Mouse (Mus musculus): Measurements from ENCODE around the gene Phldb1. TPM values are rescaled to one million over a fixed set of nuclear protein-coding genes. Genes with fewer than 3 reads are reported as not detected.
A peak's percentile ranks its signal among the peaks of the same experiment; 100 is the strongest.
"Not testable (repeated sequence)": the region's sequence is repeated elsewhere in the genome, so short reads cannot be mapped to it uniquely, and the experiment has no call there.

Gene Phldb1
- total RNA-seq (2021), result 100 to 1,000 TPM; 132 to 141 TPM

DNA sequence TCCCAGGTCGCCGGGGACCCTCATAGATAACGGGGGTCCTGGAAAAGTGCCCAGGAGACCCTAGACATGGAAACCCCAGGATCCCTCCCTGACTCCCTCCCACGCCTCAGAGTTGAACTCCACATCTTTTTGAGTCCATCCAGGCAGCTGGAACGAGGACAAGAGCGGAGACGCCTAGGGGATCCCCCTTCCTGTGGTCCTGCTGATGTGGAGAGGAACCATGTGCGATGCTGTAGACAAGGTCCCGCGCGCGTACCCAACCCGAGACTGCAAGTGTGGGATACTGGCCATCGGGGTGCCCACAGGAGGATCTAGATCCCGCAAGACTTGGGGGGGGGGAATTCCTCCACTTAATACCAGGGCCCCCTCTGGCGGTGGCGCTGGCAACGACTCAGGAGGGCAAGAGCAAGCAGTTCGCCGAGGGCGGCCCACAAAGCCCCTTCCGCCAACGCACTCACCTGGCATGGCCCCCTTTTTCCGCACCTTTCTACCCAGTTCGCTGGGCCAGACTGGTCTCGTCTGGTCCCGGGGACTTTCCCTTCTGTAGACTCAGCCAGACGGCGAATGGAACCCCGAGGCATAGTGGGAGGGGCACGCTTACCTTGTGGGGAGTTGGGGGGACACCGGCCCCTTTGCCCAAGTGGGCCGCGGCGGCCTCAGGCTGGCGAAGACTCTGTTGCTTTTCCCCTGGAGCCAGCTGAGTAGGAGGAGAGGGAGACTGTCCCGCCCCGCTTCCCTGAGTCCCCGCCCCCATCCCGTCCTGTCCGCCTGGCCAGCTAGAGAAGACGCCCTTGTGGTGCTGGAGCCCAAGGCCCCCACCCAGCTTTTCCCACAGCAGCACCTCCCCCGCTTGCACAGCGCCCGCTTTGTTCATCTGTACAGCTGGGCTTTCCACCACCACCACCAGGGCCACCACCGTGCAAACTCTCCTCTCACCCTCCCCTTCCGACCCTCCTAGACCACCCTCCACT is at the start of gene Phldb1:
TSS of gene Phldb1 (minus strand) at position 675 of the 971 bp plus-strand sequence.
- intact Hi-C loops (cut with DNase I), result loop anchor here (10.0 kb wide), 1 partner anchor 80 kb away; no protein-coding TSS in a partner anchor
- peak; percentile 70 for DNase-seq

DNA sequence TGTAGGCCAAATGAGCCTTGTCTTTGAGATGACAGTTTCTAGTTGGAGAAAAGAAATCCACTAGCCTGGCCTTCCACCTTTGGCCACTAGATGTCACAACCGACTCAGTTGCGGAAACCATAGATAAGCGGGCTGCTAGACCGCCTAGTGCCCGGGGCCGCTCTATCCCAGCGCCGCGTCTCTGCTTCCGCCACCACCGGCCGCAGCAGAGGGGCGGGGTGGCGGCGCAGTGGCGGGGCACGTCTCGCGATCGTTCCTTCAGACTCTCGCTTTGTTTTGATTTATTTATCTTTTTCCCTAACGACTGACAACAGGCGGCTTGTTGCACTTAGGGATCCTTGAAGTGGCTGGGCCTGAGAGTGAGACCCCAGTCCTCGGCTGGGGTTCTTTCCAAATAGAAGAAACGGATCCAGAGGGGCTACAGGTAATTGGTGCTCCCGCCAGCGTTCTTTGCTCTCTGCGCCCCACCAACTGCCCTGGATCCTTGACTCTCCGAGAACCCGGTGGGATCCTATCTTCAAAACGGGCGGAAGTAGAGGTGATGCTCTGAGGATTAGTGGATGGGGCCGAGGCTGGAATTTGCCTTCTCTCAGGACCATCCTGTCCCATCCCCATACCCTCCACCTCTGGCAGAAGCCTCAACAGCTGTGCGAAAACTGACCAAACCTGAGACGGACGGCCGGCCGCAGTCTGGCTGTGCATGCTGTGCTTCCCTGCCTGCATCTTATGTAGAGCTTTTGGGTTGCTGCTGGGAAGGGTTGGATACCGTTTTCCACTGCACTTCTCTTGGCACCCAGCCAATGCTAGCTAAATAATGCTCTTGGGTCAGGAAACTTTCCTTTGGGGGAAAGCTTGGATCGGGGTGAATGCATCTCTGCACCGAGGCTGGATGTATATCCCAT is 38.0 kb upstream of the Phldb1 start:
- DNase-seq, result peak; percentile 95
- intact Hi-C loops (cut with DNase I), result no loop called here

GRCm38 (mm10) chr9:44772392-44772749 is 37.4 kb upstream of the Phldb1 start:
- no peak for DNase-seq
- intact Hi-C loops (cut with DNase I), result no loop called here

GRCm38 (mm10) chr9:44771376-44771775 is 36.4 kb upstream of the Phldb1 start:
- intact Hi-C loops (cut with DNase I), result no loop called here
- no peak for DNase-seq

DNA sequence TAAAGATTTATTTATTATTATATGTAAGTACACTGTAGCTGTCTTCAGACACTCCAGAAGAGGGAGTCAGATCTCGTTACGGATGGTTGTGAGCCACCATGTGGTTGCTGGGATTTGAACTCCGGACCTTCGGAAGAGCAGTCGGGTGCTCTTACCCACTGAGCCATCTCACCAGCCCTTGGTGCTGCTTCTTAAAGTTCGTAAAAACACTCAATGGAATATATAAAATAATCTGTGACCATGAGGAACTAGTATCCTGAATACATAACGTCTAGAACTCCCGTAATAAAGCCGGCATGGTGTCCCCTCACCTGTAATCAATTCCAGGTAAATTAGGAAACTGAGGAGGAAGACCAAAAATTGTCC is 33.0 kb upstream of the Phldb1 start:
- intact Hi-C loops (cut with DNase I); DNase-seq: not testable (repeated sequence)

- peak; percentile 88 for DNase-seq
- intact Hi-C loops (cut with DNase I), result no loop called here
Measured at GRCm38 (mm10) chr9:44767101-44768028, 32.4 kb upstream of the Phldb1 start, which contains the start of the genes Arcn1 and Ift46. Arcn1 (minus strand) TSS chr9:44767845. Ift46 (plus strand) TSS chr9:44767908.

GRCm38 (mm10) chr9:44760873-44761272 is 25.9 kb upstream of the Phldb1 start:
- no peak for DNase-seq
- intact Hi-C loops (cut with DNase I), result no loop called here

DNA sequence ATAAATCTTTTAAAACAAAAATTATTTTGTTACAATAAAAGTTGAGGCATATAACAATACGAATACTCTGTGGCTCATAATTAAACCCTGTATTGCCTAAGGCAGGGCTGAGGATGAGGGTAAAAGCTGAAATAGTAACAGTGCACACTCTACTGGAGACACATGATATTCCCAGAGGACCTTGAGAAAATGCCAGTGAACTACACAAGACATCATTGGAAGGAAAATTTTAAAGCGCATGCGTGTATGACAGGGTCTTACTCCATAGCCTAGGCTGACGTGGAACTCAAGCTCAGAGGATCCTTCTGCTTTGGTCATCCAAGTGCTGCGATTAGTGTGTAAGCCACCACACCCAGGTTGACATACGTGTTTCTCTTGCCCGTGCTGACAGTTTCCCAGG is 13.5 kb upstream of the Phldb1 start:
- no peak for DNase-seq
- intact Hi-C loops (cut with DNase I), result no loop called here

DNA sequence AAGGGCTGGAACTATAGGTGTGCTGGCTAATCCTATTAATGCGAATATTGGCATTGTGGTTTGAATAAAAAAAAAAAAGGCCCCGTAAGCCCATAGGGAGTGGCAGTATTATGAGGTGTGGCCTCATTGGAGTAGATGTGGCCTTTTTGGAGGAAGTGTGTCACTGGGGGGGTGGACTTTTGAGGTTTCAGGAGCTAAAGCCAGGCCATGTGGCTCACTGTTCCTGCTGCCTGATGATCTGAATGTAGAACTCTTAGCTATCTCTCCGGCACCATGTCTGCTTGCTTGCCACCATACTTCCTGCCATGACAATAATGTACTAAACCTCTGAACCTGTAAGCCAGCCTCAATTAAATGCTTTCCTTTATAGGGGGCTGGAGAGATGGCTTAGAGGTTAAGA is 12.3 kb upstream of the Phldb1 start:
- no peak for DNase-seq
- intact Hi-C loops (cut with DNase I), result no loop called here

- intact Hi-C loops (cut with DNase I), result no loop called here
- DNase-seq, result no peak
Measured at GRCm38 (mm10) chr9:44746666-44747065, 11.7 kb upstream of the Phldb1 start.

GRCm38 (mm10) chr9:44745371-44745770 is 10.4 kb upstream of the Phldb1 start:
- intact Hi-C loops (cut with DNase I), result no loop called here
- no peak for DNase-seq

GRCm38 (mm10) chr9:44740663-44741192 is 5.7 kb upstream of the Phldb1 start:
- intact Hi-C loops (cut with DNase I), result no loop called here
- no peak for DNase-seq

DNA sequence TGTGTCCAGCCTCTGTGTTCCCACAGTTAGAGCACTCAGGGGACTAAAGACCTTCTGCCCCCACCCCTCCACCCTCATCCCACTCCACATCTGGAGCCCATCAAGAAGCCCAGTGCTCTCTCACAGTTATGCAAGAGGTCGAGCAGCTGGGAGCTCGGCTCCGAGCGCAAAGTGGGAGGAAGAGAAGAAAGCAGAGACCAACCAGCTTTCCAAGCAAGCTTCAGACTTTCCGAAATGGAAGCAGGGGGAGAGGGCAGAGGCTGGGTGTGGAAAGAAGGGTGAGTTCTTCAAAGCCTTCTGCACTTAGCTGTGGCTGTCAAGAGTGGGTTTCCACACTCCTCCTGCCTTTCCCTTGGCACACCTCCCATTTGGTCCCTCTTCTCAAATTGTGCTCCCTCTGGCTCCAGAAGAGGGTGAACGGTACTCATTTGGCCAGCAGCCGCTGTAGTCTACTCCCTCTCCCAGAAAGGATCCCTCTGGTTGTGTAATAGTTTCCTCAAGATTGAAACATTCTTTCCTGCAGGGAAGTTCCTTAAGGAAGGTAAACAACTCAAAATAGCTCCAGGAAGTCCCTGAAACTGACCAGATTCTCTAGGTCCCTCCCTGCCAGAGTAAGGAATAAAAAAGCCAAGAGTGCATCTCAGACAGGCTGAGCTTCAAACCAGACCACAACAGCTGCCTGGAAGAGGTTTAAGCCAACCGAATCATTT is 2.4 kb upstream of the Phldb1 start:
- no peak for DNase-seq
- intact Hi-C loops (cut with DNase I), result loop anchor here (10.0 kb wide), 1 partner anchor 83 kb away; no protein-coding TSS in a partner anchor

DNA sequence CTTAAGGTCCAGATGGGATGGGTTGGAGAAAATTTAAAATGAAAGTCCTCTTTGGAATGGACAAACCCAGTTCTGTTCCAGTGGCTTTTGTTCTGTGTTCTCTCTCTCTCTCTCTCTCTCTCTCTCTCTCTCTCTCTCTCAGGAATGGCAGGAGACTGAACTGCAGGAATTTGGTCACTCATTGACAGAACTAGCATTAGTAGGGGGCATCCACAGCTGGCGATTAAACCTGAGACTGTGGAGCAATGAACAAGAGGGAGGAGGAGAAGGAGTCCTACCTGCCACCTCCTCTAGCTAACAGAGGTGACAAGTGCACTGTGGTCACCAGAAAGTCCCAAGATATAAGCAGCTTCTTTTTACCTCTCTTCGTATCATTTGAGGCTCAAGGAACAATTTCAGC is 1.3 kb upstream of the Phldb1 start:
- intact Hi-C loops (cut with DNase I), result loop anchor here (10.0 kb wide), 1 partner anchor 82 kb away; no protein-coding TSS in a partner anchor
- DNase-seq, result no peak

- no peak for DNase-seq
- intact Hi-C loops (cut with DNase I), result loop anchor here (10.0 kb wide), 1 partner anchor 81 kb away; no protein-coding TSS in a partner anchor
Measured at GRCm38 (mm10) chr9:44735886-44736285, 888 bp upstream of the Phldb1 start.

DNA sequence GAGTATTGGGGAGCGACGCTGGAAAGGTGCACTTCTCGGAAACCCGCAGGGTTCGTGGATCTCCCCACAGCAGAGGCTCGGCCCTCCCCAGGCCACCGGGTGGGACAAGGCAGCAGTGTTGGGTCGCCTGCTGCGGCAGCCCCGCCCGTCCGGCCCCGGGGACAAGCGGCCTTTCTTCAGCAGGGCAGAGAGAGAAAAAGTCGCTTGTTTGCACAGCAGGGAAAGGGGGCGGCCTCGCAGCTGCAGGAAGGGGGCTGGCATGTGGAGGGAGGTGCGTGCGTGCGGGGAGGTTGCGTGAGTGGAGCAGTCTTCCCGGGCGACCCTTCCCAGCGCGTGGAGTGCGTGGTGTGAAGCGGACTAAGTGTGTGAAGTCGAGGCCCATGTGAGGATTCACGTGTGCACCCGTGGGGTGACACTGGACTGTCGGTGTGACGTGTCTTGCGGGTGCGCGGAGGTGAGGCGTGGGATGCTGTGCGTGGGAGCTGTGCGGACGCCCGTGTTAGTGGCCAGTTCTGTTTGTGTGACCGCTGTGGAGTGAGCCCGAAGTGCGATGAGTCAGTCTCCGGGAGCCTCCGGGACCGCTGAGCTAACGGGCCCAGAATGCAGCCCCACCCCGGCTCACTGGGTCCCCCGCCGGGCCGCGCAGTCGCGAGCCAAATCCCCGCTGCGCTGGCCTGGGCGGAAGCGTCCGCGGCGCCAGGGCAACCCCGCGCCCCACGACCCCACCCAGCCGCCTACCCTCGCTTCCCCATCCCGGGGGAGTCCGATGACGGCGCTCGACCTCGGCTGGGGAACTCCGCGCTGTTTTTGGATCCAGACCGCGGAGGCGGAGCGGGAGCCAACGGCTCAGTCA is 1.1 kb downstream of the Phldb1 start:
- DNase-seq, result no peak
- intact Hi-C loops (cut with DNase I), result loop anchor here (10.0 kb wide), 1 partner anchor 79 kb away; no protein-coding TSS in a partner anchor

GRCm38 (mm10) chr9:44732921-44733530 is 2.0 kb downstream of the Phldb1 start:
- intact Hi-C loops (cut with DNase I), result loop anchor here (10.0 kb wide), 1 partner anchor 78 kb away; no protein-coding TSS in a partner anchor
- no peak for DNase-seq
